Mouse (Mus musculus) 3T3-L1 (cell line): ENCODE measurements at regions not wholly inside any gene's neighbourhood (a gene's known extent, or its start where the extent isn't known, plus 50 kb on each side); places are given as distances from the start of the nearest gene placed in this dataset.

Experiments
- DNase-seq: peaks from one replicate; pipeline ENCODE4 v3.0.0-alpha.2; 2015; ENCODE audit warnings: low read depth, low spot score

DNA sequence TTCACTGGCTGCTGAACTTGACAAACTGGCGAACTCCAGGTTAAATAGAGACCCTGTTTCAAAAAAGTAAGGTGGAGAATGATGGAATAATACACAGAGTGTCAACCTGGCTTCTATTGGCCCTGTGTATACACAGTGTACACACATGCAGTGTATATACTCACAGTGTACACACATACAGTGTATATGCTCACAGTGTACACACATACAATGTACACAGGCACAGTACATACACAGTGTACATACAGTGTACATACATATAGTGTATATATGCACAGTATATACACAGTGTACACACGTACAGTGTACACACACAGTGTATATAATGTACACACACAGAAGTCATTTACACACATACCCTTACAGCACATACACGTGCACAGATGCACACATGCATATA is 52.4 kb upstream of the Aldh1b1 start:
- no peak for DNase-seq

DNA sequence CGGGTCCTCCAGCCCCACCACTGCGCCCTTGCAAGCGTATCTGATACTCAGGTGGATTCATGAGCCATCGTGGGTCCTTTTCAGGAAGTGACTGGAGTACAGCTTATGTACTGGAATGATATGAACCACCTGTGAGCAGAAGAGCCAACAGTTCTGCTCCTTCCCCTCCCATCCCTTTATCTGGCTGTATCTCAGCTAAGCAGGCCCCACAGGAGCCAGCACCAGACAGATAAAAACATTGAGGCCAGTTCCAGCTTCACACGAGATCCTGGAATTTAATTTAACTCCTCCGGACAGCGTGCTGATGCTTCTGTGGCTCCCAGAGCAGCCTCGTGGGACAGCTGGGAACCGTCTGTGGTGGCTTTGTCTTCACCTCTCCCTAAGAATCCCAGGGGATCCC is 53.1 kb upstream of the Aldh1b1 start:
- no peak for DNase-seq

DNA sequence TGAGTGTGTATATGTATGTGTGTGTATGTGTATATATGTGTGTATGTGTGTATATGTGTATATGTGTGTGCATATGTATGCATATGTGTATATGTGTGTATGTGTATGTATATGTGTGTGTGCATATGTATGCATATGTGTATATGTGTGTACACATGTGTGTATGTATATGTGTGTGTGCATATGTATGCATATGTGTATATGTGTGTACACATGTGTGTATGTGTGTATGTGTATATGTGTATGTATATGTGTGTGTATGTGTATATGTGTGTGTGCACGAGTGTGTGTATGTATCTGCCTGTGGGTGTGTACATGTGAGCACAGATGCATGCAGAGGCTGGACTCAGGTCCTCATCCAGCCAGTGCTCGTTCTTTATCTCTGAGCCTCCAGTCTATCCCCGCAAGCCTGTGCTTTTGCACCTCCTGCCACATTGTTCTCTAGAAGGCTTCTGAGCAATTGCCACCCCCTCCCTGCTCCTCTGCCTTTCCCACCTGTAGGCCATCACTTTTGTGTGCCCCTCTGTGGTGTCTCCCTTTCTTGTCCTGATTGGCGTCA is 53.9 kb upstream of the Aldh1b1 start:
- no peak for DNase-seq

DNA sequence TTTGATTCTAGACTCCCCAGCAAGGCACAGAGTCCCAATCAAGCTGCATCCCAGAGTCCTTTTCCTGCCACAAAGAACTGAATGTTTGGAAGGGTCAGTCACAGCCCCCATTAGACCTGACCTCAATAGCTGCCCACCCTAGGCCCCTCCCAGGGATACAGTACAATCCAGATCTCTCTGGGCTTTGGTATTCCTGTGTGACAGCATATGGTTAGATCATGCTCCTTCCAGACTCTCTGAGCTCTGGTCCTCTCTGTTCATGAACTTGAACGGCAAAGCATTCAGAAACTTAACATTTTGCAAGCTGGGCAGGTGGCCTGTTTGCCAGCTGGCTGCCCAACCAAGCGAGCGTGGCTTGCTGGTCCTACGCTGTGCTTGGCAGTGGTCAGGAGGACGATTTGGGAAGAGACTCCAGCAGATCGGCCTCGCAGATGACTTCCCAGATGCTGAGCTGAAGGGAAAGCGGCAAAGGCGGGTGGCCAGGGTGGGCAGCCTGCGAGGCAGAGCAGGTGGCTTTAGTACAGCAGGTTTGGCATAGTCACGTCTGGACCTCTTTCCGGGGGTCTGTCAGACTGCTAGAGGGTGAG is 58.0 kb upstream of the Aldh1b1 start:
- no peak for DNase-seq

DNA sequence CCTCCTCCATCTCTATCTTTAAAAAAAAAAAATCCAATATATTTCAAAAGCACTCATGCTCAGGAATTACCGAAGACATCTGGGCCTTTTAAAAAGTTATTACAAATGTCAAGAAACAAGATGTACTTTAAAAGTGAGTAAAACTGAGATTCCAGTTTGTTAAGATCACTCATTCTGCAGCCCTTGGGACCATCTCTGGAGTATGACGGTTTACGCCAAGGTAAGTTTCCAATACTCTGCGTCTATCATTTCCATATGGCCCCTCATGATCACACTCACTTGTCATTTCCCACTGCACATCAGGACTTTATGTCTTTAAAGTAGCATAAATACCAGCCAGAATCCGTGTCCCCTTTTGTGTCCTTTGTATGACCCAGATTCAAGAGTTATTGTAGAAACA is 58.5 kb upstream of the Aldh1b1 start:
- no peak for DNase-seq

- no peak for DNase-seq
Observed at GRCm38 (mm10) chr4:45739696-45740095, 59.1 kb upstream of the Aldh1b1 start.

DNA sequence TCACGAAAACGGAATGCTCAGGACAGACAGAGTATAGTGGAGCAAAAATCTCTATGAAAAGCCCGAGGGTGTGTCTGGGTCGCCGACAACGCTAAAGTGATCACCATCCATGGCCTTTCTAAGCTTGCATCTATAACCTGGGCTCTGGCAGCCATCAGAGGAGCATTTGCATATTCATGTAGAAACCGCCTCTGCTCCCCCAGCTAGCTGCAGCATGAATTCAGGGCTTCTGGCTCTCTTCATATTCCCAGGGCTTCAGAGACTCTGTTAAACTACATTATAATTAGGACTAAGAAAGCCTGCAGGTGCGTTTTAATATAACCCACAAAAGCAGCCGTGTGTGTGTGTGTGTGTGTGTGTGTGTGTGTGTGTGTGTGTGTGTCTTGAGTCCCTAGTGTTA is 59.7 kb upstream of the Aldh1b1 start:
- no peak for DNase-seq

GRCm38 (mm10) chr4:45738746-45739145 is 60.1 kb upstream of the Aldh1b1 start:
- no peak for DNase-seq

- DNase-seq, result no peak
Observed at GRCm38 (mm10) chr4:45736215-45736815, 62.5 kb upstream of the Aldh1b1 start.

GRCm38 (mm10) chr4:45734011-45734410 is 64.8 kb upstream of the Aldh1b1 start:
- no peak for DNase-seq

- DNase-seq, result peak; percentile 1
Observed at GRCm38 (mm10) chr4:45730862-45731831, 67.7 kb upstream of the Aldh1b1 start.

GRCm38 (mm10) chr4:45729801-45730200 is 69.0 kb upstream of the Aldh1b1 start:
- DNase-seq, result no peak

GRCm38 (mm10) chr4:45728825-45729224 is 70.0 kb upstream of the Aldh1b1 start:
- no peak for DNase-seq

GRCm38 (mm10) chr4:45727915-45728314 is 70.9 kb upstream of the Aldh1b1 start:
- DNase-seq, result no peak

GRCm38 (mm10) chr4:45727474-45727873 is 71.3 kb upstream of the Aldh1b1 start:
- no peak for DNase-seq

DNA sequence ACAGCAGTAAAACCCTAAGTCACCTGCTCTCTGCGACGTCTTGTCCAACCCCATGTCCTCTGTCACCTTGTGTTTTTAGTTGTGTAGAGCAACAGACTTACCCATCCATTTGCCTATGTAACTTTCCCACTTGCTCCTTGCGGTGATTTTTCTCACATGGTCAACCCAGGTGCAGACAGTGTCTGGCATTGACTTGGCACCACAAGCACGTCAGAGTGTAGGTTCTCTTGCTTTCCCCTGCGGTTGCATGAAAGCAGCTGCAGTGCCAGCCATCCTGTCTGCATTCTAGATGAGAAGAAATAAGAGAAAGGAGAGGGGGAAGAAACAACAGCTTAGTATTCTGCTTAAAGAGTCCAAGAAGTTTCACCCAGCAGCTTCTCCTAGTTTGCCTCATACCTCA is 72.0 kb upstream of the Aldh1b1 start:
- DNase-seq, result no peak

- no peak for DNase-seq
Observed at GRCm38 (mm10) chr4:45725055-45725910, 73.5 kb upstream of the Aldh1b1 start.

DNA sequence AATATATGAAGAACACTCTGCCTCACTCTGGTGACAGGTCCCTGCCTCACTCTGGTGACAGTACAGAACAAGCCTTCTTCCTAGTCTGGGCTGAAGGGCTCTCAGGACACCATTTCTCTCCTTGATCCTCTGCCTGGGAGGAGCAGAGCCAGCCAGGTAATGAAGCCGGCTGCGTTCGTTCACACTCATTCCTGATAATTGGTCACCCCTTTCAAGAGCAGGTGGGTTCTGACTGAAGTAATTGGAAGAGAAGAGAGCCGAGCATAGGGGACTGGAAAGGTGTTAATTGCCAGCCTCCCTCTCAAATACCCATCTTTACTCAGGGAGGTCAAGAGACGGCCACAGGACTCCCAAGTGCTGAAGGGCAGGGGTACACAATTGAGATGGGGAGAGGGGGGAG is 78.5 kb upstream of the Aldh1b1 start:
- no peak for DNase-seq

DNA sequence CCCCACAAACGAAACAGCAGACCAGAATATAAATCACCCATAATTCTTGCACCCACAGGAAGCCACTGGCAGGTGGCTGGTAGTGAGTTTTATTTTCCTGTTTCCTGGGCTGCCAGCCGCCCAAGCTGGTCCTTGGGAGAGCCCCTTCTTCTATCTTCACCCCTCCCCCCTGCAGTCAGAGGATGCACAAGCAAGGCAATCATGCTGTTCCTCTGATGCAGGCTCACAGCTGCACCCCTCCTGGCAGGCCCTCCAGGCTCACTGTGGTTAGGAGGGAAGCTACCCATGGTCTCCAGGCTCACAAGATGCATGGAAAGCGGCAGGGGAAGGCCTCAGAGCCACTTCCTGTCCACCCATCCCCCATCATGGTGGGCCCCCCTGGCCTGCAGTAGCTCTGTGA is 79.3 kb upstream of the Aldh1b1 start:
- no peak for DNase-seq

DNA sequence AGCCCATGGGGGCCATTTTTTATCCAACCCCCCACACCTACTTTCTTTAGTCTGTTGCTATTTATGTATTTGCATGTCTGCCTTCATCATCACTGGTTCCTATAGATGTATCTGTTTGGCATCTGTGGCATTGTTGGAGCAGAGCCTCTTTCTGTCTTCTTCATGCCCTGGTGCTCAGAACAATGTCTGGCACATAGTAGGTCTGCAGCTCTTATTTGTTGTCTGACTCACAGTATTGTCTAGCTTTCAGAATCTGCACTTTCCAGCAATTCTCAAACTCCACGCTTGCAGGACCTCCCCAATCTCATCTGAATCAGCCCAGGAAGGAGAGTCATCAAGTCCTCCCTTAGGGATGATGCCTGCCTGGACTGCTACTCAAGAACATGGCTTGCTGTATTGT is 82.9 kb upstream of the Aldh1b1 start:
- DNase-seq, result no peak

DNA sequence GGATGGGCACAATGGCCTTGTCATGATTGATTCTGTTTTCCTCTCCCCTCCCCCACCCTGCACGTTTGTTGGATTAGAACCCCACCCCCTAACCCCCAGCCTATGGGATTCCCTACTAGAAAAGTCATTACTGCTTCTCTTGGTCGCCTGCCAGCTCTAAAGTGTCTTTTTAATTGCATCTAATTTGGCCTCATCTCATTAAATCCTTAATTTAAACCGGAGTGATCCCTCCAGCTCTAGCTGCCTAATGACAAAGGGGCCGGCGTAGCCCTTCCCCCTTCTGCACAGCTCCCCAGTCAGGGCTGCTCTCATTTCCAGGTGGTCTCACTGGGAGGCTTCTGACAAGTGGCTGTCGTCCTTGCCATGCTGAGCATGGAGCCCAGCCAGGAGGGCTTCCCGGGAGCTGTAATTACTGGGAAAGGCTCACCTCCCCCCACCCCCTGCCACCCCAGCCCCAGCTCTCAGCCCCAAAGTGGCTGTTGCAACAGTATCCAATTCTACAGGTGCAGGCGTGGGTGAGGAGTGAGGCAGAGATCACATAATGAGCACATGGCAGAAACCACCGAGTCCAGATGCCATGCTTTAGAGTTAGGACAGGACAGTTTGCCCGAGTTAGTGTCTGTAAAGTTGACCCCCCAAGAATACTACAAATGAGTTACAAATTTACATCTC is 84.8 kb upstream of the Aldh1b1 start:
- DNase-seq, result no peak
